Mouse (Mus musculus): ENCODE results near the gene Hist1h1d. TPM values are rescaled to one million over a fixed set of nuclear protein-coding genes. Genes with fewer than 3 reads are reported as not detected.
A peak's percentile ranks its signal among the peaks of the same experiment; 100 is the strongest.
"Not testable (repeated sequence)": the region's sequence is repeated elsewhere in the genome, so short reads cannot be mapped to it uniquely, and the experiment has no call there.

Gene Hist1h1d
- polyA plus RNA-seq, 1 experiment, result 1.9 TPM

DNA sequence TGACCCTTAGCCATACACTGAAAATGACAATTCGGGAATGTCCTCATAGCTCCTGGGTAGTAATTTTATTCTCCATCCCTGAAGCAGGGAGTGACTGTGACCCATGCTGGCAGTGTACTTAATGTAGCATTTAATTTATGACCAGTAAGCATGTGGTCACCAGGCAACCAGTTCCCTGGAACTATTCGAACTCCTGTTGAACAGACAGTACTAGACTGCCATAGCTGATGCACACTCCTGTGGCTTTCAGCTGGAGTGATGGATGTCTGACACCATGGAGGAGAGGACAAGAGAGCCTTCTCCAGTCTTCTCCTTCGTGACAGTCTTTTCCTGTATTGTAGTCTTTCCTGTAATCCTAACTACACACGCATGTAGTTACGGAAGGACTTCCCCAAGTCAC is 24.1 kb upstream of the Hist1h1d start:
- Histone ChIP-seq H3K27me3 (ENCODE audit: control insufficient read depth, insufficient read depth, low read length) (no peaks in the 10 kb centered on the region), H3K4me3 (ENCODE audit: control insufficient read depth, insufficient read depth, low read length) (no peak overlapping the region), H3K4me1 (replicated peaks; ENCODE audit: control insufficient read depth, insufficient read depth, low read length) (peaks cover 6% of the 10 kb centered on the region), H3K36me3 (ENCODE audit: control insufficient read depth, insufficient read depth, low read length) (no peaks in the 10 kb centered on the region), H3K27ac (ENCODE audit: control insufficient read depth, insufficient read depth, low read length) (no peak overlapping the region)
- DNase-seq, result no peak
- WGBS, result 97% methylated on average over 5 of the region's 5 CpGs
- TF ChIP-seq POLR2A (IDR thresholded peaks at IDR 0.05; ENCODE audit: control insufficient read depth, extremely low read depth, insufficient read depth, low read length, poor library complexity), result no peak
- no peak for TF ChIP-seq CTCF (IDR thresholded peaks at IDR 0.05; ENCODE audit: borderline replicate concordance, control insufficient read depth, extremely low read depth, insufficient read depth, low read length, poor library complexity)

DNA sequence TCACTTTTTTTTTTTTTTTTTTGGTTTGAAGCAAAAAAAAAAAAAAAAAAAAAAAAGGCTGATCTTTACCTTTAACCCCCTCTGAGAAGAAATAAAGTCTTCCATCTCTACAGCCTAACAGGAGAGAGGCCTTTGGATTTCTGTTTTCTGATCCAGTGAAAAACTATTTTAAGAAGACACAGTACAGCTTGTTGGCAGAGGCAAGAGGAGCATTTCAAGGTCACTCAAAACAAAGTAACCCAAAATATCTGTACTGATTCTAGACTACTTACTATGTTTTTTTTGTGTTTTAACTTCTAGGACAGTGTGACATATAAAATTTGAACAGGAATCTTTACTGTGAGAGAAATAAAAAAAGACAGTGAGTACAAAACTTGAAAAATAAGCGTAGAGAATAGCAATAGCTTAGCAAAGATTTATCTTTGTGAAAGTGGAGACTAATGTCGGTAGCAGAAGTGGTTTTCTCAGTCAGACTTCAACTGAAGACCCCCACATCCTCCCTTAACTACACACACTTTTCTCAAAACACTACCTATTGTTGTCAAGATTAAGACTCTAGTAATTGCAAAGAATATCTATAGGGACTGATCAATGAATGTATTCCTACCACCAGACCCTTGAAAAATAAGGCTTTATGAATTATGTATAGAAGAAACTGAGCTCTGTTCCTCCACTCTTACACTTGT is 23.4 kb upstream of the Hist1h1d start:
- Histone ChIP-seq H3K27me3 (ENCODE audit: control insufficient read depth, insufficient read depth, low read length) (no peaks in the 10 kb centered on the region), H3K27ac (ENCODE audit: control insufficient read depth, insufficient read depth, low read length) (no peak overlapping the region; the same call in 1 of the 2 replicates), H3K36me3 (ENCODE audit: control insufficient read depth, insufficient read depth, low read length) (no peaks in the 10 kb centered on the region), H3K4me3 (ENCODE audit: control insufficient read depth, insufficient read depth, low read length) (no peak overlapping the region), H3K4me1 (replicated peaks; ENCODE audit: control insufficient read depth, insufficient read depth, low read length) (peaks cover 6% of the 10 kb centered on the region)
- no peak for DNase-seq
- TF ChIP-seq POLR2A (IDR thresholded peaks at IDR 0.05; ENCODE audit: control insufficient read depth, extremely low read depth, insufficient read depth, low read length, poor library complexity) (no peak), CTCF (IDR thresholded peaks at IDR 0.05; ENCODE audit: borderline replicate concordance, control insufficient read depth, extremely low read depth, insufficient read depth, low read length, poor library complexity) (no peak)
- WGBS, result 30% methylated on average over 2 of the region's 2 CpGs

DNA sequence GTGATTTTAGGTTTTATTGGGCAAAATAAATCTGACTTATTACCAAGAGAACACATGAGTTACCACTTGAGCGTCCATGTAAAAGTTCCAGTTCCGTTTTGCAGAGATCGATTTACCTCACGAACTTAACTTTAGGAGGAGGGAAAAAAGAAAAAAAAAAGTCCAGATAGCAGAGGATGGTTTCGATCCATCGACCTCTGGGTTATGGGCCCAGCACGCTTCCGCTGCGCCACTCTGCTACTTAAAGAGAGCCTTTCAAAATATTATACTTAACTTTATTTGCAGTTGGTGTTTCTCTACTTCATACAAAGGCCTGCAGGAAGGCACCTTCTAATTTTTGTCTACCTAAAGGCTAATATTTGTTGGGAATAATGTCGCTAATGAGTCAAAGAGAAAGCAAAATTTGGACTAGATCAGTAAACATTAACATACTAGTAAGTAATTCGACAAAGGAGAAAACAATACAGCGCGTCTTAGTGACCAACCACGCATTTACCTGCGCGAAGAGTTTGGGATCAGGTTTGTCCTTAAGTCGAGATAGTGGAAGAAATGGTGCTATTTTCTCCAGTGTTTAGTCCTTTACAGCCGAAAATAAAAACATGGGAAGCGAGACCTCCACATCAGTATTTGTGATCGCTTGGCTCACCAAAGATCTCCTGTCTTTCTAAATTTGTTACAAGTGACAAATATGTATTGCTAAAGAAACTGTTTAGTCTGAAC is 22.7 kb upstream of the Hist1h1d start:
- peak; percentile 75 for DNase-seq
- TF ChIP-seq CTCF (IDR thresholded peaks at IDR 0.05; ENCODE audit: borderline replicate concordance, control insufficient read depth, extremely low read depth, insufficient read depth, low read length, poor library complexity) (no peak), POLR2A (IDR thresholded peaks at IDR 0.05; ENCODE audit: control insufficient read depth, extremely low read depth, insufficient read depth, low read length, poor library complexity) (no peak)
- peak overlapping the region; percentile 42 for H3K4me3 ChIP-seq (ENCODE audit: control insufficient read depth, insufficient read depth, low read length)
- peaks cover 6% of the 10 kb centered on the region for H3K4me1 ChIP-seq (replicated peaks; ENCODE audit: control insufficient read depth, insufficient read depth, low read length)
- no peaks in the 10 kb centered on the region for H3K36me3 ChIP-seq (ENCODE audit: control insufficient read depth, insufficient read depth, low read length)
- H3K27ac ChIP-seq (ENCODE audit: control insufficient read depth, insufficient read depth, low read length), result peak overlapping the region; percentile 83
- no peaks in the 10 kb centered on the region for H3K27me3 ChIP-seq (ENCODE audit: control insufficient read depth, insufficient read depth, low read length)
- WGBS, result under 1% methylated on average over 20 of the region's 20 CpGs

DNA sequence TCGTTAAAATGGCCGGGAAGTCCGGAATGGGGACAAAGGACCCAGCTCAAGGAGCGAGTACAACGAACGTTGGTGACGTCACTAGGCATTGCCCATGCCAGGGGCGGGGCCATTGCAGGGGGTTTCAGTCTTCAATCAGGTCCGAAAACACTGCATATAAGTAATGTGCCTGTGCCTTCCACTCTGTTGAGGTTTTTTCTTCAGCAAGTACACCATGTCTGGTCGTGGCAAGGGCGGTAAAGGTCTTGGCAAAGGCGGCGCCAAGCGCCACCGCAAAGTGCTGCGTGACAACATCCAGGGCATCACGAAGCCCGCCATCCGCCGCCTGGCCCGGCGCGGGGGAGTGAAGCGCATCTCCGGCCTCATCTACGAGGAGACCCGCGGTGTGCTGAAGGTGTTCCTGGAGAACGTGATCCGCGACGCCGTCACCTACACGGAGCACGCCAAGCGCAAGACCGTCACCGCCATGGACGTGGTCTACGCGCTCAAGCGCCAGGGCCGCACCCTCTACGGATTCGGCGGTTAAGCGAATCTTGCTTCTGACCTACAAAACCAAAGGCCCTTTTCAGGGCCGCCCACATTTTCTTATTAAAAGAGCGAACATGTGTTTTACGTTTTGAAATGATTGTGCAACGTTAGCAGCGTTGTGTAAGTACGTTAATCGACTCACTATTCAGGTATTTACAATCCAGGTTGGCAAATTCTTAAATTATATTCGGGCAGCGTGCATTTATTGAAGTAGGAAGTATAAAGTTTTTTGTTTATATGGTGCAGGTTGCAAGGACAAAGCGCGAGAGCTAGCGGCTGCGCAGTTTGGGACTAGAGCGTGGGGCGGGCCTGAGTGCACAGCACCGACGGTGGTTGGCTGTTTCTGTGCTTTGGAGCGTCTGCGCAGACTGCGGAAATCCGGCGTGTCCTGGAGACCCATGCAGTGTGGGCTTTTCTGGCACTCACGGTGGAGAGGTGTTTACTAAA is 21.9 kb upstream of the Hist1h1d start, which contains the start of gene Hist1h4h:
Gene Hist1h4h, plus strand, starts transcription at position 150 of the 975 bp plus-strand sequence.
- DNase-seq, result peak; percentile 97
- Histone ChIP-seq H3K36me3 (ENCODE audit: control insufficient read depth, insufficient read depth, low read length) (no peaks in the 10 kb centered on the region), H3K27me3 (ENCODE audit: control insufficient read depth, insufficient read depth, low read length) (no peaks in the 10 kb centered on the region), H3K4me3 (ENCODE audit: control insufficient read depth, insufficient read depth, low read length) (peak within 1 kb of the TSS; percentile 42), H3K27ac (ENCODE audit: control insufficient read depth, insufficient read depth, low read length) (peak within 1 kb of the TSS; percentile 83), H3K4me1 (replicated peaks; ENCODE audit: control insufficient read depth, insufficient read depth, low read length) (peaks cover 6% of the 10 kb centered on the region)
- TF ChIP-seq POLR2A (IDR thresholded peaks at IDR 0.05; ENCODE audit: control insufficient read depth, extremely low read depth, insufficient read depth, low read length, poor library complexity) (peak; percentile 98), CTCF (IDR thresholded peaks at IDR 0.05; ENCODE audit: borderline replicate concordance, control insufficient read depth, extremely low read depth, insufficient read depth, low read length, poor library complexity) (0 out of 2 replicates have a peak, but pooled peaks have one; percentile 25)
- under 1% methylated on average over 63 of the region's 70 CpGs for WGBS

DNA sequence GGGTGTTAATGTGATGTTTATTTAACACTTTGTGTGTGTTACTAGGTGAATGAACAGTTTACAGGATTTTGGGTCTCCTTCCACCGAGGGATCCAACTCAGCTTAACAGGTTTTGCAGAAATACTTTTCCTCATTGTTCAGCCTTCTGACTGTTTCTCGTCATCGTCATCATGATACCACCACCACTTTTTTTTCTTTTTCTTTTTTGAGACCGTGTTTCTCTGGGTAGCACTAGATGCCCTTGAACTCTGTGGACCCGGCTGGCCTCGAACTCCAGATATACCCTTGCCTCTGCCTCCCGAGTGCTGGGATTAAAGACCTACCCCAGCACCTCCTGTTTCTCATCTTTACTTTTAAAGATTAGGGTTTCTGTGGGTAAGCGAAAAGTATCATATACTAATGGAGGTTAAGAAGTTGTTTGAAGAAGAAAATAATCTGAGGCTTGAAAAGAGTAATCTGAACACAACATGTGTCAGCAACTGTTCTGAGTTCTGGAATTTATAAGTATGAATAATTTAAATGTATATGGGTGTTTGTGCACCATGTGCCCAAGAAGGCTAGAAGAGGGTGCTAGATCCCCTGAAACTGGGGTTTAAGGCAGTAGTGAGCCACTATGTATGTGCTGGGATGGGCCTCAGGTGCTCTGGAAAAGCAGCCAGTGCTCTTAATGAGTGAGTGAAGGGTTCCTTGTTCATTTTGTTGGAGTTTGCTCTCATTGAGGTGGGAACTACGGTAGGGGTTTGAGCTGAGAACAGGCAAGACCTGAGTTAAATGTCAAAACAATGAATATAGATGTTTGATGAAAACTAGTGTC is 20.6 kb upstream of the Hist1h1d start:
- Histone ChIP-seq H3K27me3 (ENCODE audit: control insufficient read depth, insufficient read depth, low read length) (no peaks in the 10 kb centered on the region), H3K4me3 (ENCODE audit: control insufficient read depth, insufficient read depth, low read length) (peak overlapping the region; percentile 5; the same call in 1 of the 2 replicates), H3K36me3 (ENCODE audit: control insufficient read depth, insufficient read depth, low read length) (no peaks in the 10 kb centered on the region), H3K27ac (ENCODE audit: control insufficient read depth, insufficient read depth, low read length) (peak overlapping the region; percentile 82), H3K4me1 (replicated peaks; ENCODE audit: control insufficient read depth, insufficient read depth, low read length) (peaks cover 6% of the 10 kb centered on the region)
- TF ChIP-seq CTCF (IDR thresholded peaks at IDR 0.05; ENCODE audit: borderline replicate concordance, control insufficient read depth, extremely low read depth, insufficient read depth, low read length, poor library complexity) (no peak), POLR2A (IDR thresholded peaks at IDR 0.05; ENCODE audit: control insufficient read depth, extremely low read depth, insufficient read depth, low read length, poor library complexity) (no peak)
- WGBS, result 22% methylated on average over 9 of the region's 9 CpGs
- DNase-seq, result no peak

DNA sequence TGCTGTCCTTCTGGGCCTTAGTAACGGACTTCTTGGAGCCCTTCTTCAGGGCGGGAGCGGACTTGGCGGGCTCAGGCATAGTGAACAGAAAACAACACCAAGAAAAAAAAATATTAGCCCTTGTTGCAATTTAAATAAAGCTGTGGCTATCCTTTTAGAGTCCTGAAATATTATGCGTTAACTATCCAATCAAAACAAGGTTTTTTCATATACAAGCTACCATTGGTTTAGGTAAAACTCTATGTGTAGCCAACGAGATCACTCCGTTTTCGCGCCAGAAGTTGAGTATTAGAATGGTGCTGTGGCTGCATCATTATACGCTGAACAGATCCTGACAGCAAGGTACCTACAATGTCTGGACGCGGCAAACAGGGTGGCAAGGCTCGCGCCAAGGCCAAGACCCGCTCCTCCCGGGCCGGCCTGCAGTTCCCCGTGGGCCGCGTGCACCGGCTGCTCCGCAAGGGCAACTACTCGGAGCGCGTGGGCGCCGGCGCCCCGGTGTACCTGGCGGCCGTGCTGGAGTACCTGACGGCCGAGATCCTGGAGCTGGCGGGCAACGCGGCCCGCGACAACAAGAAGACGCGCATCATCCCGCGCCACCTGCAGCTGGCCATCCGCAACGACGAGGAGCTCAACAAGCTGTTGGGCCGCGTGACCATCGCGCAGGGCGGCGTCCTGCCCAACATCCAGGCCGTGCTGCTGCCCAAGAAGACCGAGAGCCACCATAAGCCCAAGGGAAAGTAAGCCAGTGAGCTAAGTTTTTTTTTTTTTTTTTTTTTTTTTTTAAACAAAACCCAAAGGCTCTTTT is 19.3 kb upstream of the Hist1h1d start, which contains the start of gene Hist1h2af:
Gene Hist1h2af, plus strand, starts transcription at position 347 of the 808 bp plus-strand sequence.
- WGBS, result under 1% methylated on average over 29 of the region's 53 CpGs
- peak within 1 kb of the TSS; percentile 54 for H3K4me3 ChIP-seq (ENCODE audit: control insufficient read depth, insufficient read depth, low read length)
- H3K27me3 ChIP-seq (ENCODE audit: control insufficient read depth, insufficient read depth, low read length); H3K36me3 ChIP-seq (ENCODE audit: control insufficient read depth, insufficient read depth, low read length); H3K4me1 ChIP-seq (replicated peaks; ENCODE audit: control insufficient read depth, insufficient read depth, low read length): not testable (repeated sequence)
- peak; percentile 64 for DNase-seq
- peak within 1 kb of the TSS; percentile 92 for H3K27ac ChIP-seq (ENCODE audit: control insufficient read depth, insufficient read depth, low read length)

All from thymus, adult 2 months (tissue).